Mouse (Mus musculus) midbrain, embryonic 14.5 days (tissue): Measurements from ENCODE around the gene Hnf1b. TPM values are rescaled to one million over a fixed set of nuclear protein-coding genes. Genes with fewer than 3 reads are reported as not detected.

Source experiments
- ATAC-seq: fragments of 200-750 bp; cut with Nextera tagmentation; 2 replicates; pipeline ENCODE4 v1.8.0; 2017; ENCODE audit warnings: moderate number of reproducible peaks, moderate library complexity; ENCODE audit not compliant: low FRiP score, low TSS enrichment
- DNase-seq: peaks from one replicate; pipeline ENCODE4 v3.0.0-alpha.2; 2015
- H3K27ac ChIP-seq: fragments of 300-500 bp; sonication (generic); replicated peaks from 2 replicates; pipeline ENCODE4 v1.5.1; 2014; ENCODE audit warnings: mild to moderate bottlenecking, low read depth, low read length, moderate library complexity
- H3K27me3 ChIP-seq: fragments of 300-500 bp; sonication (generic); 2 replicates; pipeline ENCODE4 v1.6.1; 2014; ENCODE audit warnings: low read length, control low read depth, mixed read lengths; ENCODE audit not compliant: control insufficient read depth, insufficient read depth
- H3K36me3 ChIP-seq: fragments of 300-500 bp; sonication (generic); 2 replicates; pipeline ENCODE4 v1.6.1; 2014; ENCODE audit warnings: low read length, control low read depth; ENCODE audit not compliant: control insufficient read depth, insufficient read depth
- H3K4me1 ChIP-seq: fragments of 300-500 bp; sonication (generic); 2 replicates; pipeline ENCODE4 v1.6.1; 2014; ENCODE audit warnings: mild to moderate bottlenecking, antibody characterized with exemption, low read length, control low read depth; ENCODE audit not compliant: control insufficient read depth, insufficient read depth
- H3K4me2 ChIP-seq: fragments of 300-500 bp; sonication (generic); 2 replicates; pipeline ENCODE4 v1.6.1; 2014; ENCODE audit warnings: mild to moderate bottlenecking, low read length, moderate library complexity
- H3K4me3 ChIP-seq: fragments of 300-500 bp; sonication (generic); replicated peaks from 2 replicates; pipeline ENCODE4 v1.5.1; 2014; ENCODE audit warnings: low read depth, low read length
- H3K9ac ChIP-seq: fragments of 300-500 bp; sonication (generic); replicated peaks from 2 replicates; pipeline ENCODE4 v1.6.1; 2014; ENCODE audit warnings: mild to moderate bottlenecking, low read length, moderate library complexity
- H3K9me3 ChIP-seq: fragments of 300-500 bp; sonication (generic); 2 replicates; pipeline ENCODE4 v1.6.1; 2016; ENCODE audit warnings: low read length, control low read depth, mixed read lengths; ENCODE audit not compliant: control insufficient read depth
- WGBS: fragments of 180-500 bp; shearing (Covaris S2); extraction: QIAGEN DNeasy Blood & Tissue Kit; methylation state at CpG from one replicate; pipeline ENCODE4 v1.1.7; 2014; 5-methylcytosine and 5-hydroxymethylcytosine counted together
- polyA plus RNA-seq: library from polyadenylated mRNA; unstranded; fragments of >200 nt; fragmentation: Nextera tagmentation; extraction: Ambion mirVana; gene quantifications from 2 replicates; pipeline ENCODE4 v1.2.1, GENCODE M21; 2014

The Hnf1b gene
- polyA plus RNA-seq, 1 experiment from 2014 or later: 0.12 TPM

DNA sequence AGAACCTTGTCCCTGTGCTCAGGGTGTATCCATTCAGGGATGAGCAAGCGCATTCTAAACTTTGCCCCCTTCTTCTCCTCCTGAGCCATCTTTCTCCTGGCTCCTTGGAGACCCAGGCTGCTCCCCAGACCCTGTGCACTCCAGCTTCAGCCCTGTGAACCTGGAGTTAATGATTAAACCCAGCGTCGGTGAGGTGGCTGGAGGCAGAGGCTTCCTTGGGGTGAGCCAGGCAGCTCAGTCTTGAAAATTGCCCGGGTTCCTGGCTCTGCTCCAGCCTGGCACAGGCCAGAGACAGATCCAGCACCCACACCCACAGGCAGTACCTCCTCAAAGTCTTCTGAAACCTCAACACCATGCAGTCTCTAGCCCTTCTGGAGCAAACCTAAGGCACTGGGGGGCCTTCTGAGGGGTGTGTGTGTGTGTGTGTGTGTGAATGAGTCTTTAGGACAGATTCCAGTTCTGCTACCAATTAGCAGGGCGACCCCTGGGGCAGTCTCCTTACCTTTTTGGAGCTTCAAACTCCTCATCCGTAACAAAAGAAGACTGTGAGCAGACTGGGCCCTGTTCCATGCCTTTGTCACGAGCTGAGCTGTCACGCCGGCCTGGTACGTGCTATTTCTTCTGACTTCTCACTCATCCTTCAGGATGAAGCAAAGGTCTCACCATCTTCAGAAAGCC lies 29.9 kb upstream of the Hnf1b start:
- Histone ChIP-seq H3K4me2 (no peak overlapping the region), H3K36me3 (no peaks in the 10 kb centered on the region), H3K4me3 (no peak overlapping the region), H3K27ac (no peak overlapping the region), H3K9ac (no peak overlapping the region), H3K9me3 (no peaks in the 10 kb centered on the region), H3K27me3 (no peaks in the 10 kb centered on the region), H3K4me1 (no peaks in the 10 kb centered on the region)
- 57% methylated on average over 10 of the region's 10 CpGs for WGBS
- DNase-seq: no peak
- ATAC-seq: no peak

DNA sequence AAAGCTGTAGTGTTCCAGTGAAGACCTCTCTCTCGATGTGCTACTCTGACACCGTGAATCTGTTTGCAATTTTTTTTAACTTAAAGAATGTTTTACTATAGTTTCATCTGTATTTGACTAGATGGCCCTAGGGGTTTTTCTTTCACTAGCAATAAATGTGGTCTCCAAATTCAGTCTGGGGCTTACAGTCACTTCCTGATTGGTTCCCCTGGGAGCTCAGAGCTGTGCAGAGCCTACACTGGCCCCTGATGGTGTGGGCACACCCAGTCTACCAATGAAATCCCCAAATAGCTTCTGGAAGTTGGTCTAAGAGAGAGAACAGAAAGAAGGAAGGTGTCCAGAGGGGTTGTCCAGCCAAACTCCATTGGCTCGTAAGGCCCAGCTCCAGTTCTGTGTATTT lies 23.7 kb upstream of the Hnf1b start:
- DNase-seq: no peak
- no peaks in the 10 kb centered on the region for H3K27me3 ChIP-seq
- no peak overlapping the region for H3K4me2 ChIP-seq
- WGBS: 93% methylated on average over 3 of the region's 3 CpGs
- no peak overlapping the region for H3K27ac ChIP-seq
- no peak for ATAC-seq
- H3K9ac ChIP-seq: no peak overlapping the region
- H3K36me3 ChIP-seq: no peaks in the 10 kb centered on the region
- H3K4me3 ChIP-seq: no peak overlapping the region
- H3K9me3 ChIP-seq: no peaks in the 10 kb centered on the region
- H3K4me1 ChIP-seq: no peaks in the 10 kb centered on the region

DNA sequence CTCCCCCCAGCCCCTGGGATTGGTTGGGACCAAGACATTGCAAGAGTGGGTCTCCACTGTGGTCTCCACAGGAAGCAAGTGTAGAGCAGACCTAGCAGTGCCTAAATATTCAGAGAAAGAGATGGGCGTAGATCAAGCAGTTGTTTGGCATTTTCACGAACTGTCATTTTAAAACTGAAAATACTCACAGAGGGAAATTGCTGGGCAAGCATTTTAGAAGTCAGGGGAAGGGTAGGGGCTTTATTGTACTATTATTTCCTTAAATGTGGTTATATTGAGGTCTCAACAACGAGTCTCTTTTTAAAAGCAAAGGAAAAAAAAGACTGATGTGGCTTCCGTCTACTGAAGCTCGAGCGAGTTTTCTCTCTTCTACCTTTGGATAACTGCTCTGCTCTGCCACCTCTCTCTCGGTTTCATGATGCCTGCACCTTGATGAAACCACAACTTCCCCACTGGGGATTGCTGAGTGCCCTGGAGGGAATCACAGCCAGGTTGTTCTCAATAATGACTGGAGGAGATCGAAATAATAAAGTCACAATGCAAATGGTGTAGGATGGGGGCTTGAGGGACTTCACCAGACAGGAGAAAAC lies 21.2 kb upstream of the Hnf1b start:
- Histone ChIP-seq H3K9ac (no peak overlapping the region), H3K9me3 (no peaks in the 10 kb centered on the region), H3K27ac (no peak overlapping the region), H3K4me3 (no peak overlapping the region), H3K4me1 (no peaks in the 10 kb centered on the region), H3K27me3 (no peaks in the 10 kb centered on the region), H3K36me3 (no peaks in the 10 kb centered on the region), H3K4me2 (no peak overlapping the region)
- 87% methylated on average over 8 of the region's 8 CpGs for WGBS
- DNase-seq (no peak), ATAC-seq (no peak)

DNA sequence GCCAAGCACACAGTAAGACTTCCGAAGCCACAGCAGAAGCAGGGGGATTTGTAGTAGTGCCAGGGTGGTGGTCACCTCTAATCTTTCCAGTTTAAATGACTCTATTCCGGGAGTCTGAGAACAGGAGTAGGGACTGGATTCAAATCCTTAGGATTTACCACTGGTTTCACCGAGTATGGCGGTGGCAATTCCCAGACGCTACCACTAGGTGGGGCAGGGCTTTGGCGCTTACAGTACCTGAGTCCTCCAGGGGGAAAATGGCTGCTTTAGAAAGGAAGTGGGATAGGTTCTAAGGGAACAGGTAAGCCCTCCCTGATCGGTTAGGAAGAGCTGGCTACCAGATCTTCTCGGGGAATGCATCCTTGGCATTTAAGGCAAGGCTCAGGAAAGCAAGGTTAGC lies 17.5 kb upstream of the Hnf1b start:
- Histone ChIP-seq H3K27ac (no peak overlapping the region), H3K9ac (no peak overlapping the region), H3K4me2 (no peak overlapping the region), H3K4me1 (no peaks in the 10 kb centered on the region), H3K9me3 (no peaks in the 10 kb centered on the region), H3K36me3 (no peaks in the 10 kb centered on the region), H3K27me3 (no peaks in the 10 kb centered on the region), H3K4me3 (no peak overlapping the region)
- ATAC-seq: no peak
- peak; percentile 55 for DNase-seq
- WGBS: 40% methylated on average over 8 of the region's 8 CpGs

DNA sequence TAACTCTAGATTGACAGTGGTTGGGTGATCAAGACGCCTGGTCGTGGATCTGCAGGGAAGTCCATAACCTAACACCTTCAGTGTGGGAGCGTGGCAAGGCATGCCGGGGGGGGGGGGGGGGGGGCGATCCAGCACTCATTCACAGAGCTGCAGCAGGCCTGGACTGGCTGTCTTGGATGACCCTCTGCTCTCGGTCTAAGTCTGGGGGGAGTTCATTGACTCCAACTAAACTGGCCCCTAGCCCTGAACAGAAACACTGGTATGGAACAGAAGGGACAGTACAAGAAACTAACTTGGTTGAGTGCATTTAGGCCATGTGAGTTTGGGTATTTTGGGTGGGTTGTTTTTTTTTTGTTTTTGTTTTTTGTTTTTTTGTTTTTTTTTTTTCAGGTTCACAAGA lies 16.3 kb upstream of the Hnf1b start:
- no peaks in the 10 kb centered on the region for H3K36me3 ChIP-seq
- no peaks in the 10 kb centered on the region for H3K27me3 ChIP-seq
- H3K4me2 ChIP-seq: no peak overlapping the region
- ATAC-seq (no peak), DNase-seq (no peak)
- H3K9me3 ChIP-seq: no peaks in the 10 kb centered on the region
- no peak overlapping the region for H3K4me3 ChIP-seq
- 92% methylated on average over 6 of the region's 6 CpGs for WGBS
- no peak overlapping the region for H3K27ac ChIP-seq
- no peaks in the 10 kb centered on the region for H3K4me1 ChIP-seq
- H3K9ac ChIP-seq: no peak overlapping the region

DNA sequence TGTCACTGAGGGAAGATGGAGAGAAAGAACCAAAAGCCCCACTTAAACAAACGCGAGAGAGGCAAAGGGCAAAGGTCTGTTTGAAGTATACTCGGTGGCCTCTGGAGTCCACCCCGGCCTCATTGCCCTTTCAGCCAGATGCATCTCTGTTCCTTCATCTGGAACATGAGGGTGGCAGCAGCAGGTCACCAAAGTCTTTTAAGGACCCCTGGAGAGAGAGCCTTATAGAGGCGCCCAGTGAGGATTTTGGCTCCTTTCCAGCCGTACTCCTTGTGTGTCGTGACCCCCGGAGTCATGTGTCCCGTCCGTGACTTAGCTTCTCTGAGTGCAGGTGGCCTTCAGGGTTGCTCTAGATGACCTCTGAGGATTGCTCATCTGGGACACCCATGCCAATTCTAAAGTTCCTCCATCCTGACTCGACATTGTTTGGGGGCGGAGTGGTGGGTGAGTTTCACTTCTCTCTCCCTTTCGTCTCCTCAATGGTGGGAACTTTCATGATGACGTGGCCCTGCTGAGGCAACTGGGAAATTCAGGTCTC lies 15.8 kb upstream of the Hnf1b start:
- Histone ChIP-seq H3K9me3 (no peaks in the 10 kb centered on the region), H3K9ac (no peak overlapping the region), H3K36me3 (no peaks in the 10 kb centered on the region), H3K27ac (no peak overlapping the region), H3K4me3 (no peak overlapping the region), H3K4me1 (no peaks in the 10 kb centered on the region), H3K4me2 (no peak overlapping the region), H3K27me3 (no peaks in the 10 kb centered on the region)
- ATAC-seq (no peak), DNase-seq (no peak)
- 81% methylated on average over 14 of the region's 14 CpGs for WGBS

DNA sequence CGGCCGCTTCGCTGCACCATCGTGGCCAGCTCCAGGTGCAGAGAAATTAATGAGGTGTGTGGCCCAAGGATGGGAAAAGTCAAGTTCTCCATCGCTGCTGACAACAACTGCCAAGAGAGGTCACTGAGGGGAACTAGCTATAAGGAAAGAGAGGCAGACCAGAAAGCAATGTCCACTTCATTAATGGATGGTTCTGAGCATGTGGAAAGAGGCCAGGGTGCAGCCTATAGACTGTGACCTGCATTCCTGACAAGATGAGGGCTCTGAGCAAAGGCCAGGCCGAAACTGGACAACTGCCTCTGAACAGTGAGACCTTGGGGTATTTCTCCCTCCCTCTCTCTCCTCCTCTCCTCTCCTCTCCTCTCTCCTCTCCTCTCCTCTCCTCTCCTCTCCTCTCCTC lies 10.4 kb upstream of the Hnf1b start:
- DNase-seq: no peak
- 84% methylated on average over 6 of the region's 6 CpGs for WGBS
- Histone ChIP-seq H3K4me1 (no peaks in the 10 kb centered on the region), H3K36me3 (no peaks in the 10 kb centered on the region), H3K9me3 (no peaks in the 10 kb centered on the region), H3K9ac (no peak overlapping the region), H3K4me2 (no peak overlapping the region), H3K27me3 (peaks cover 3% of the 10 kb centered on the region; the same call in 1 of the 2 replicates), H3K27ac (no peak overlapping the region), H3K4me3 (no peak overlapping the region)
- no peak for ATAC-seq

DNA sequence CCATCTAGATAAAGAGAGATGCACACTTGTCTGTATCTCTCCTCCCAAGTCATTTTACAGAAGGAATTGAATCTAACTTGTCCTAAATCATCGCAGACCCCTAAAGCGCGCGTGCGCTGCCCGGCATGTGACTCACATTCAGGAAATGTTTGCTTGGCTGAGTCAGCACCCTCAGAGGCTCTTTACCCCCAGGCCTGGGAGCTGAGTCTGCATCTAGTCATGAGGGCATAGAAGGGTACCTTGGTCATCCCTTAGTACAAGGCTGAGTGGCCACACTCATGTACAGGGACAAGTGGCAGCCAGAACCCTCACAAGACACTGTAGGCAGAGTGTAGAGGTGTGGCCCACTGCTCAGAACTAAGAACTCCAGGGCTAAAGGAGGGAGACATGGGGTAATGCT lies 6.3 kb upstream of the Hnf1b start:
- H3K36me3 ChIP-seq: no peaks in the 10 kb centered on the region
- no peak overlapping the region for H3K9ac ChIP-seq
- 95% methylated on average over 6 of the region's 6 CpGs for WGBS
- no peak overlapping the region for H3K27ac ChIP-seq
- H3K4me1 ChIP-seq: no peaks in the 10 kb centered on the region
- ATAC-seq (no peak), DNase-seq (no peak)
- no peak overlapping the region for H3K4me2 ChIP-seq
- peaks cover 9% of the 10 kb centered on the region; the same call in 1 of the 2 replicates for H3K27me3 ChIP-seq
- no peak overlapping the region for H3K4me3 ChIP-seq
- H3K9me3 ChIP-seq: no peaks in the 10 kb centered on the region
